Mouse (Mus musculus) forebrain, embryonic 16.5 days (tissue): ENCODE measurements around the gene Trp53rka. TPM values are rescaled to one million over a fixed set of nuclear protein-coding genes. Genes with fewer than 3 reads are reported as not detected.
"Not testable (repeated sequence)": the region's sequence is repeated elsewhere in the genome, so short reads cannot be mapped to it uniquely, and the experiment has no call there.

Experiments used
- ATAC-seq: fragments of 200-750 bp; cut with Nextera tagmentation; 2 replicates; pipeline ENCODE4 v1.8.0; 2017; ENCODE audit warnings: mild to moderate bottlenecking, moderate library complexity
- H3K27ac ChIP-seq: fragments of 300-500 bp; sonication (generic); 2 replicates; pipeline ENCODE4 v1.5.1; 2014; ENCODE audit warnings: low read length, control low read depth
- H3K27me3 ChIP-seq: fragments of 300-500 bp; sonication (generic); replicated peaks from 2 replicates; pipeline ENCODE4 v1.6.1; 2014; ENCODE audit warnings: low read length; ENCODE audit not compliant: control insufficient read depth, insufficient read depth
- H3K36me3 ChIP-seq: fragments of 300-500 bp; sonication (generic); 2 replicates; pipeline ENCODE4 v1.6.1; 2014; ENCODE audit not compliant: control insufficient read depth, insufficient read depth
- H3K4me1 ChIP-seq: fragments of 300-500 bp; sonication (generic); replicated peaks from 2 replicates; pipeline ENCODE4 v1.6.1; 2014; ENCODE audit warnings: low read length; ENCODE audit not compliant: control insufficient read depth, insufficient read depth
- H3K4me2 ChIP-seq: fragments of 300-500 bp; sonication (generic); 2 replicates; pipeline ENCODE4 v1.6.1; 2014; ENCODE audit warnings: mild to moderate bottlenecking, low read length, control low read depth
- H3K4me3 ChIP-seq: fragments of 300-500 bp; sonication (generic); replicated peaks from 2 replicates; pipeline ENCODE4 v1.5.1; 2014; ENCODE audit warnings: mild to moderate bottlenecking, low read length, control low read depth
- H3K9ac ChIP-seq: fragments of 300-500 bp; sonication (generic); replicated peaks from 2 replicates; pipeline ENCODE4 v1.6.1; 2014; ENCODE audit warnings: low read depth, low read length, control low read depth
- H3K9me3 ChIP-seq: fragments of 300-500 bp; sonication (generic); 2 replicates; pipeline ENCODE4 v1.6.1; 2016; ENCODE audit warnings: low read length; ENCODE audit not compliant: control insufficient read depth
- WGBS: fragments of 180-500 bp; shearing (Covaris S2); extraction: QIAGEN DNeasy Blood & Tissue Kit; methylation state at CpG from one replicate; pipeline ENCODE4 v1.1.7; 2014; 5-methylcytosine and 5-hydroxymethylcytosine counted together
- polyA plus RNA-seq: library from polyadenylated mRNA; unstranded; fragments of >200 nt; fragmentation: Nextera tagmentation; extraction: Ambion mirVana; gene quantifications from 2 replicates; pipeline ENCODE4 v1.2.1, GENCODE M21; 2015

Trp53rka gene
- 44.7 and 44.8 TPM in 2 replicates for polyA plus RNA-seq

- peak within 1 kb of the TSS; percentile 76 for H3K9ac ChIP-seq
- H3K4me2 ChIP-seq = peak within 1 kb of the TSS; percentile 82
- peak; percentile 89 for ATAC-seq
- H3K4me1 ChIP-seq = peaks cover 18% of the 10 kb centered on the region
- H3K27me3 ChIP-seq = no peaks in the 10 kb centered on the region
- peak within 1 kb of the TSS; percentile 74 for H3K4me3 ChIP-seq
- peak within 1 kb of the TSS; percentile 83 for H3K27ac ChIP-seq
- WGBS = under 1% methylated on average over 82 of the region's 84 CpGs
- H3K9me3 ChIP-seq = no peaks in the 10 kb centered on the region
- H3K36me3 ChIP-seq = peaks cover 10% of the 10 kb centered on the region; the same call in 1 of the 2 replicates
These were observed at the start of gene Trp53rka for GRCm38 (mm10) chr2:165492648-165493553. Trp53rka (minus strand) TSS chr2:165493324.

GRCm38 (mm10) chr2:165540975-165541374 lies 47.9 kb upstream of the Trp53rka start:
- H3K27ac ChIP-seq = no peak overlapping the region
- H3K36me3 ChIP-seq = no peaks in the 10 kb centered on the region
- no peaks in the 10 kb centered on the region for H3K27me3 ChIP-seq
- WGBS = 91% methylated on average over 3 of the region's 3 CpGs
- H3K4me1 ChIP-seq = peaks cover 16% of the 10 kb centered on the region
- H3K9me3 ChIP-seq = no peaks in the 10 kb centered on the region
- no peak overlapping the region for H3K4me2 ChIP-seq
- H3K9ac ChIP-seq = no peak overlapping the region
- ATAC-seq = no peak
- H3K4me3 ChIP-seq = no peak overlapping the region

DNA sequence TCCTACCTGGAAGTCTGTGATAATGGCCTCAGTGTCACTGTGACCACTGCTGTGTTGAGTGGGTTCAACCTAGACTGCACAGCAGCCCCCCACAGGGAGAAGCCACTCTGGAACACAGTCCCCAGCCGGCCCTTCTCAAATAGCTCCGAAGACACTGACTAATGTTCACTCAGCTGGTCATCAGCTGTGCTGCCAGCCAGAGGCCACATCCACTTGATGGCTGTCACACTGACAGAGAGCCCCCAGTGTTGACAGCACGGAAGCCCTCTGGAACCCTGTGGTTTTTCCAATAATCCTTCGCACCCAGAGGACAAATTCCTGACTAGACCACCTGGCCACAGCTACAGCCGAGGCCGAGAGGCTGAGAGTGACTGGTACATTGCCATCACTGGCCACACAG lies 40.7 kb upstream of the Trp53rka start:
- Histone ChIP-seq H3K4me1 (no peaks in the 10 kb centered on the region), H3K9me3 (no peaks in the 10 kb centered on the region), H3K9ac (no peak overlapping the region), H3K27me3 (no peaks in the 10 kb centered on the region), H3K4me3 (no peak overlapping the region), H3K27ac (no peak overlapping the region), H3K4me2 (no peak overlapping the region), H3K36me3 (no peaks in the 10 kb centered on the region)
- ATAC-seq = no peak
- WGBS = 70% methylated on average over 6 of the region's 6 CpGs

- WGBS = 10% methylated on average over 8 of the region's 8 CpGs
- peak; percentile 28; the same call in 1 of the 2 replicates for ATAC-seq
- Histone ChIP-seq H3K27me3 (no peaks in the 10 kb centered on the region), H3K27ac (no peak overlapping the region), H3K9ac (no peak overlapping the region), H3K36me3 (no peaks in the 10 kb centered on the region), H3K4me2 (no peak overlapping the region), H3K4me1 (no peaks in the 10 kb centered on the region), H3K9me3 (no peaks in the 10 kb centered on the region), H3K4me3 (no peak overlapping the region)
These were observed 36.0 kb upstream of the Trp53rka start for GRCm38 (mm10) chr2:165529106-165529505.

DNA sequence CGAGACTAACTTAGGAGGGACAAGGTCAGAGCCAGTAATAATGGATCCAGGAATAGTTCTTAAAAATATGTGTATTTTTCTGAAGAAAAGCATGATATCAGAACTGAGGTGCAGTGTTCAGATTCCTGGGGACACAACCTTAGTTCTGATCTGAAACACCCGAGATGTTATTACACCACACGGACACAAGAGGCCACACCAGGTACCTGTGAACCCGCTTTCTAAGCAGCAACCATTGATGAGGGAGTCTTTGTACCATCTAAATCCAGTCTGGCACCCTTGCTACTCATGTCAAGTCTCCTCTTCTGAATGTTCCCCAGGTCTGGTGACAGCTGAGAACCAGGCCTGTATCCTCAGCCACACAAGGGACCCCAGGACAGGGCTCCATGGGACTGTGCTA lies 32.5 kb upstream of the Trp53rka start:
- Histone ChIP-seq H3K36me3 (no peaks in the 10 kb centered on the region), H3K9ac (no peak overlapping the region), H3K27me3 (no peaks in the 10 kb centered on the region), H3K4me1 (no peaks in the 10 kb centered on the region), H3K4me3 (no peak overlapping the region), H3K27ac (no peak overlapping the region), H3K9me3 (no peaks in the 10 kb centered on the region), H3K4me2 (no peak overlapping the region)
- WGBS = 48% methylated on average over 4 of the region's 4 CpGs
- ATAC-seq = no peak

DNA sequence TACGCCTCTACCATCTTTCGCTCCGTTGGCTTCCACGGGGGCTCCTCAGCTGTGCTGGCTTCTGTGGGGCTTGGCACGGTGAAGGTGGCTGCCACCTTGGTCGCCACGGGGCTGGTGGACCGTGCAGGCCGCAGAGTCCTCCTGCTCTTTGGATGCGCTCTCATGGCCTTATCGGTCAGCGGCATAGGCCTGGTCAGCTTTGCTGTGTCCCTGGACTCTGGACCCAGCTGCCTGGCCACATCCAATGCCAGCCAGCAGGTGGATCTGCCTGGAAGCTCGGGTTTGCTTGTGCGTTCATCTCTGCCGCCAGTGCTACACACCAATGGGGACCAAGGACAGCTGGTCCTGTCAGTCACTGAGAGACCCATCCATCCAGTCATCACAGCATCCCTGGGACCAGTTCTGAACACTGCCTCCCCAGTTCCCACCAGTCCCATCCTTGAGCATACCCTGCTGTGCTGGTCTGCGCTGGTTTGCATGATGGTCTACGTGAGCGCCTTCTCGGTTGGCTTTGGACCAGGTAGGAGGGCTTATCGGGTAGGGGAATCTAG lies 22.1 kb upstream of the Trp53rka start:
- no peak for ATAC-seq
- no peak overlapping the region for H3K27ac ChIP-seq
- H3K4me3 ChIP-seq = no peak overlapping the region
- H3K36me3 ChIP-seq = no peaks in the 10 kb centered on the region
- H3K9ac ChIP-seq = no peak overlapping the region
- peaks cover 6% of the 10 kb centered on the region for H3K4me1 ChIP-seq
- no peaks in the 10 kb centered on the region for H3K9me3 ChIP-seq
- no peaks in the 10 kb centered on the region for H3K27me3 ChIP-seq
- WGBS = 96% methylated on average over 20 of the region's 20 CpGs
- H3K4me2 ChIP-seq = no peak overlapping the region

DNA sequence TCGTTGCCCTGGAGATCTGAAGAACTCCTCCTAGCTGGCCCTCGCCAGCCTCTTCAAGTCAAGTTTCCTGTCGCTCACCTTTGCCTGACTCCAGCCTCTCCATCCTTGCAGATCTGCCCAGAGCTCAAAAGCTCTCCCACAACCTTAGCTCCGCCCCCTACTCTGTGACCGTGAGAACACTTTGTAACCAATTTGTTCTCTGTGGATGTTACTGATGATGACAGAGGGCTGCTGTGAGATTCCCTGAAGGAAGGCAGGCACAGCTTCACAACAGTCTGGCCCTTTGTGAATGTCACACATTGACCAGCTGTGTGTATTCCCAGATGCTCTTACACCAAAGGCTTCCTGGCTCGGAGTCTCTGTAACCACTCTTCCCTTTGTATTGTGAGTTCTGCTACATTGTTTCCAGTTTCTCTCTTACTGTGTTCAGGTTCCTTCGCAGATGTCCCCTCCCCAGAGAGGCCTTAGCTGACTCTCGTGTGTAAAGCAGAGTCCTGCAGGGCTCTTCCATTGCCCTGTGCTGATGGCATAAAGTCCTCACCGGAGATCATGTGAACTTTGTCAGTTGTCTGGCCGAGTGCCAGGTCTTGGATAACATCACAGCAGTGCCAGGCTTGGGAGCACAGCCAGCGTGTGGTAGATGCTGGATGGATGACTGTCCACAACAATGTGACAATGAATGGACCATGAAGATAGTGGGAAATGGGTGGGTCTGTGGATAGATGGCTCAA lies 19.9 kb upstream of the Trp53rka start:
- Histone ChIP-seq H3K27ac (no peak overlapping the region), H3K36me3 (no peaks in the 10 kb centered on the region), H3K9ac (no peak overlapping the region), H3K4me3 (no peak overlapping the region), H3K27me3 (no peaks in the 10 kb centered on the region), H3K9me3 (no peaks in the 10 kb centered on the region), H3K4me2 (no peak overlapping the region), H3K4me1 (peaks cover 6% of the 10 kb centered on the region)
- no peak for ATAC-seq
- WGBS = 31% methylated on average over 11 of the region's 11 CpGs

- H3K9ac ChIP-seq = no peak overlapping the region
- 48% methylated on average over 7 of the region's 7 CpGs for WGBS
- H3K36me3 ChIP-seq = no peaks in the 10 kb centered on the region
- ATAC-seq = no peak
- H3K4me3 ChIP-seq = no peak overlapping the region
- H3K27ac ChIP-seq = no peak overlapping the region
- H3K27me3 ChIP-seq = no peaks in the 10 kb centered on the region
- H3K4me2 ChIP-seq = no peak overlapping the region
- peaks cover 6% of the 10 kb centered on the region for H3K4me1 ChIP-seq
- H3K9me3 ChIP-seq = no peaks in the 10 kb centered on the region
These were observed 19.3 kb upstream of the Trp53rka start for GRCm38 (mm10) chr2:165512426-165512825.

GRCm38 (mm10) chr2:165511530-165511929 lies 18.4 kb upstream of the Trp53rka start:
- not testable (repeated sequence) for H3K27ac ChIP-seq, H3K27me3 ChIP-seq, H3K4me2 ChIP-seq, H3K9ac ChIP-seq, H3K4me3 ChIP-seq, H3K36me3 ChIP-seq, H3K4me1 ChIP-seq, H3K9me3 ChIP-seq, ATAC-seq
- 86% methylated on average over 4 of the region's 4 CpGs for WGBS
